Mouse (Mus musculus) liver, embryonic 13.5 days (tissue): ENCODE data around the gene Ahcyl2. TPM values are rescaled to one million over a fixed set of nuclear protein-coding genes. Genes with fewer than 3 reads are reported as not detected.

ENCODE experiments used
- ATAC-seq: fragments of 200-750 bp; cut with Nextera tagmentation; 2 replicates; pipeline ENCODE4 v1.8.0; 2017; ENCODE audit warnings: low read depth, mild to moderate bottlenecking, moderate number of reproducible peaks, moderate library complexity
- DNase-seq: peaks from one replicate; pipeline ENCODE4 v3.0.0; 2022
- H3K27ac ChIP-seq: fragments of 300-500 bp; sonication (generic); 2 replicates; pipeline ENCODE4 v1.5.1; 2015; ENCODE audit warnings: moderate library complexity, mild to moderate bottlenecking, inconsistent platforms
- H3K27me3 ChIP-seq: fragments of 300-500 bp; sonication (generic); 2 replicates; pipeline ENCODE4 v1.6.1; 2015; ENCODE audit warnings: mild to moderate bottlenecking, inconsistent platforms
- H3K36me3 ChIP-seq: fragments of 300-500 bp; sonication (generic); 2 replicates; pipeline ENCODE4 v1.6.1; 2015; ENCODE audit warnings: mild to moderate bottlenecking, inconsistent platforms
- H3K4me1 ChIP-seq: fragments of 300-500 bp; sonication (generic); replicated peaks from 2 replicates; pipeline ENCODE4 v1.6.1; 2015; ENCODE audit warnings: inconsistent platforms
- H3K4me2 ChIP-seq: fragments of 300-500 bp; sonication (generic); 2 replicates; pipeline ENCODE4 v1.6.1; 2015; ENCODE audit warnings: inconsistent platforms, mild to moderate bottlenecking, moderate library complexity
- H3K4me3 ChIP-seq: fragments of 300-500 bp; sonication (generic); replicated peaks from 2 replicates; pipeline ENCODE4 v1.5.1; 2015; ENCODE audit warnings: mild to moderate bottlenecking, inconsistent platforms
- H3K9ac ChIP-seq: fragments of 300-500 bp; sonication (generic); 2 replicates; pipeline ENCODE4 v1.6.1; 2015; ENCODE audit warnings: mild to moderate bottlenecking, inconsistent platforms
- H3K9me3 ChIP-seq: fragments of 300-500 bp; sonication (generic); replicated peaks from 2 replicates; pipeline ENCODE4 v1.6.1; 2016; ENCODE audit warnings: inconsistent platforms
- WGBS: fragments of 180-500 bp; shearing (Covaris S2); methylation state at CpG from one replicate; pipeline ENCODE4 v1.1.7; 2015; ENCODE audit not compliant: insufficient replicate concordance; 5-methylcytosine and 5-hydroxymethylcytosine counted together
- polyA plus RNA-seq: library from polyadenylated mRNA; unstranded; fragments of >200 nt; fragmentation: Nextera tagmentation; extraction: Ambion mirVana; gene quantifications from 2 replicates; pipeline ENCODE4 v1.2.1, GENCODE M21; 2015

The Ahcyl2 gene
- polyA plus RNA-seq, 1 experiment from 2014 or later = 4.1 TPM

DNA sequence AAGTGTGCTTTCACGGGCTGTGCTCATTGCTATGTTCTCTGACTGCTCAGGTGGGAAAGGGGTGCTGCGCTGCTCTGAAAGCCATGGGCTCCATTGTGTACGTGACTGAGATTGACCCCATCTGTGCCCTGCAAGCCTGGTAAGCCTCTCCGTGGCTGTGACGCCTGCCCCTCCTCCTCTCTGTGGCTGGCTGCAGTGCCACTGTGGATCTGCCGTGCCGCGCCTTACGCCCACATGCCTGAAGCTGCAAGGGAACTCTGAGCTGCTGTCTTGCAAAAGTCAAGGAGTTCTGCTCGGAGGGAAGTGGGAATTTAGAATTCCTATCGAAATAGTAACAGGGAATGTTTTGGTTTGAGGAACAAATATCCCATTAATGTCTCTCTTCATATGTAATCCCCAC, 123.3 kb downstream of the Ahcyl2 start:
- DNase-seq (no peak), ATAC-seq (no peak)
- H3K36me3 ChIP-seq = peaks cover 2% of the 10 kb centered on the region; the same call in 1 of the 2 replicates
- no peak overlapping the region for H3K9ac ChIP-seq
- no peak overlapping the region for H3K4me2 ChIP-seq
- no peak overlapping the region for H3K4me3 ChIP-seq
- 79% methylated on average over 11 of the region's 11 CpGs for WGBS
- no peak overlapping the region for H3K27ac ChIP-seq
- H3K9me3 ChIP-seq = no peaks in the 10 kb centered on the region
- no peaks in the 10 kb centered on the region for H3K27me3 ChIP-seq
- no peaks in the 10 kb centered on the region for H3K4me1 ChIP-seq

DNA sequence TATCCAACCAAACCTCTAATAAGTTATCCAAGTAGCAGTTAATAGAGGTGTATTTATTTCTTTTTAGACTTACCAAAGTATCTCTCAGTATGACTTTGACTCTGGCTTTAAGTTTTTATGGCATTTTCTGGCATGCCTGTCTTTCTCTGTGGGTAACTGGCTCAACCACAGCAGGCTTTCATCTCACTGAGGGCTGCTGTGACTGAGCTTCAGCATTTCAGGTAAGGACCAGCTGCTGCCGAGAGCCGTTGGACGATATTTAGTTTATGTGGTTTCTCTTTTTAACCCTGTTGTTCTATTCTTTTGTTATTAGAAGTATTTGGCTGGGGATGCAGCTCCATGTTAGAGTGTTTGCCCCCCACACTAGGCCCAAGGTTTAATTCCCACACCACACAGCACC, 129.2 kb downstream of the Ahcyl2 start:
- no peak for ATAC-seq
- 90% methylated on average over 3 of the region's 3 CpGs for WGBS
- Histone ChIP-seq H3K27me3 (no peaks in the 10 kb centered on the region), H3K4me3 (no peak overlapping the region), H3K4me2 (no peak overlapping the region), H3K27ac (no peak overlapping the region), H3K4me1 (peaks cover 6% of the 10 kb centered on the region; the same call in 1 of the 2 replicates), H3K36me3 (peaks cover 4% of the 10 kb centered on the region; the same call in 1 of the 2 replicates), H3K9ac (no peak overlapping the region), H3K9me3 (no peaks in the 10 kb centered on the region)
- DNase-seq = no peak

DNA sequence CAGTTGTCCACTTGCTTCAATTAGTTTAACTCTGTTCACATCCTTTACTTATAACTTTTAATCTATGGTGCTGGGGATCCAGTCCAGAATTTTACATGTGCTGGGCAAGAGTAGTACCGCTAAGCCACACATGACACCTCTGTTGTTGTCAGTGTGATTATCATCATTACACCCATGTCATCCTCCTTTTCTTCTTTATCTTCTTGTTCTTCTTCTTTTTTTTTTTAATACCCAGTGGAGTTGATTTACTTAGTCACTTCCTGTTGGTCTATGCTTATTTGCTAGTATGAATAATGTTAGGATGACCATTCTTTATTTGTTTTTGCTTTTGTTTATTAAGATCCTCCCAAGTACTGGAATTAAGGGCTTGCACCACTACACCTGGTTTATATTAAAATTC, 133.6 kb downstream of the Ahcyl2 start:
- H3K4me2 ChIP-seq = no peak overlapping the region
- DNase-seq (no peak), ATAC-seq (no peak)
- H3K27ac ChIP-seq = no peak overlapping the region
- no peaks in the 10 kb centered on the region for H3K27me3 ChIP-seq
- H3K9ac ChIP-seq = no peak overlapping the region
- peaks cover 1% of the 10 kb centered on the region; the same call in 1 of the 2 replicates for H3K36me3 ChIP-seq
- peaks cover 6% of the 10 kb centered on the region; the same call in 1 of the 2 replicates for H3K4me1 ChIP-seq
- no peaks in the 10 kb centered on the region for H3K9me3 ChIP-seq
- no peak overlapping the region for H3K4me3 ChIP-seq
- 98% methylated on average over 1 of the region's 1 CpGs for WGBS

DNA sequence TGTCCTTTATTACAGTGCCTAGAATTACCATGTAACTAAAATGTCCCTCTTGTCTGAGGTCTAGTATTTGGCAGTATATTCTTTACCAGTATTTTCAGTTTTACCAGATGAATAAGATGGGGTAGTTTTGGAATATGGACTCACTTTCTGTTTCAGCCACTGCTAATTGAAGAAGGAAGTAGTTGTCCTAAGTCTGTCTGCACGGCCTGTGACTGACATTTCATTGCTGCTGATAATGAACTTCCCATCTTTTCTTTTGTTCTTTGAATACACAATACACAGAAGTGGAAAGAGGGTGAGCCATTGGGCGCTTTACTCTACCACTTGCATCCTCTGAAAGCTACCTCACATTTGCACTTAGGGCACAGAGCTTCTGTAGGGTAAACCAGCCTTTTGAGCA, 134.4 kb downstream of the Ahcyl2 start:
- Histone ChIP-seq H3K4me3 (no peak overlapping the region), H3K27me3 (no peaks in the 10 kb centered on the region), H3K9me3 (no peaks in the 10 kb centered on the region), H3K27ac (no peak overlapping the region), H3K4me2 (no peak overlapping the region), H3K36me3 (no peaks in the 10 kb centered on the region), H3K4me1 (peaks cover 6% of the 10 kb centered on the region; the same call in 1 of the 2 replicates), H3K9ac (no peak overlapping the region)
- 47% methylated on average over 2 of the region's 2 CpGs for WGBS
- ATAC-seq = no peak
- DNase-seq = no peak

DNA sequence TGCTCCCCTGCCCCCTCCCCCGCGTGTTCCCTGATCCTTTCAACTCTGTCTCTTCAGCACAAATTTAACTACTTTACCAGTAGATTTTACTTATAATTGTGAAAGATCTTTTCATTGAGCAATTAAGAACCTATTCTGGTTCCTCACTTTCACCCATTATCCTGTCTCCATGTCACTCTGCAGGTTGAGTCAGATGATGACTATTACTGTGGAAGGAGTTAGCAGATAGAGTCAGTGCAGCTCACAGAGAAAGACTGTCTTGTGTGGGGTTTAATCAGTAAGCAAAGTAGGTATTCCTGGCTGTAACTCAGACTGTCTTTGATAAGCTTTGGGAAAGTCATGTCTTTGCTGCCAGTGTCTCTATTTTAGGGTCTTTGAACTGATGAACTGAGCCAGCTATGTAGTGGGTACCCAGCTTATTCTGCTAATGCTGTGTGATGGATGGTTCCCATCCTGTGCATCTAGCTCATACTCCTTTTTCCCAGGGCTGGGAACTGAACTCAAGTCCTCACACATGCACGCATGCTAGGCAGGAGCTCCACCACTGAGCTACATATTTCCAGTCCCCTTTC, 135.6 kb downstream of the Ahcyl2 start:
- Histone ChIP-seq H3K4me2 (no peak overlapping the region), H3K9ac (no peak overlapping the region), H3K4me1 (peaks cover 6% of the 10 kb centered on the region; the same call in 1 of the 2 replicates), H3K27ac (no peak overlapping the region), H3K36me3 (no peaks in the 10 kb centered on the region), H3K27me3 (no peaks in the 10 kb centered on the region), H3K4me3 (no peak overlapping the region), H3K9me3 (no peaks in the 10 kb centered on the region)
- ATAC-seq (no peak), DNase-seq (no peak)
- WGBS = 76% methylated on average over 3 of the region's 3 CpGs

DNA sequence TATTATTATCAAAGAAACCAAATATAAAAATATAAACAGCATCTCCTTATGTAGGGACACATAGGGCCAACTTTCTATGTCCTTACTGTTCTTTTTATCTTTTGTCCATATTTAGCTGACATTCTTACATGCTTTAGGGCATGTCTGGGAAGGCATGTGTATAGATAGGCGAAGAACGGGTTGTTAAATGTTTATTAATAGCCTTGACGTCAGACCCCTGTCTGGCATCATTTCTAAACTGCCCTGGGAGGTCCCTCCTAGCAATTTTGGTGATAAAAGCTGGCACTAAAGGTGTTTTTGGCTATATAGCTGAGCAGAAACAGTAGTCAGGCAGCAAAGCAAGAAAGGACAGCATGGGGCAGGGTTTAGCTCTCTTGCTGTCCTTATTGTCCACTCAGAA, 136.5 kb downstream of the Ahcyl2 start:
- Histone ChIP-seq H3K36me3 (no peaks in the 10 kb centered on the region), H3K4me1 (peaks cover 6% of the 10 kb centered on the region; the same call in 1 of the 2 replicates), H3K9me3 (no peaks in the 10 kb centered on the region), H3K27me3 (no peaks in the 10 kb centered on the region), H3K27ac (no peak overlapping the region), H3K4me3 (no peak overlapping the region), H3K9ac (no peak overlapping the region), H3K4me2 (no peak overlapping the region)
- 70% methylated on average over 3 of the region's 3 CpGs for WGBS
- DNase-seq = no peak
- ATAC-seq = no peak

DNA sequence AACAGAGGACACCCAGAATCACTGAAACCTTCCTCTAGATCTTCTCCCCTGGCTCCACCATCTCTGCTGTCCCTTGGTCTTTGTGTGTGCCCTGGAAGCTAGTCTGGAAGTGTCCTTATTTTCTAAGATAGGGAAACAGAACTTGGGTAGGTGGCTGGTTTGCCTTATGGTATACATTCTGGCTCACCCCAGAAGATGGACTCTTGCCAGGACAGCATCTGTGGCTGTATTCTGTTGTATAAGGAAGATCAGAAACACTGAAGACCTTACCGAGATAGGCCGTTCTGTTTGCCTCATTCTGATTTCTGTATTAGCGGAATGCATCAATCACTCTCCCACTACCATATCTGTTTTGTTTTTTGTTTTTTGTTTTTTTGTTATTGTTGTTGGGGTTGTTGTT, 142.8 kb downstream of the Ahcyl2 start:
- ATAC-seq (no peak), DNase-seq (no peak)
- no peak overlapping the region for H3K4me2 ChIP-seq
- no peaks in the 10 kb centered on the region for H3K4me1 ChIP-seq
- WGBS = 80% methylated on average over 3 of the region's 3 CpGs
- no peaks in the 10 kb centered on the region for H3K9me3 ChIP-seq
- peaks cover 18% of the 10 kb centered on the region for H3K27me3 ChIP-seq
- no peak overlapping the region for H3K9ac ChIP-seq
- H3K36me3 ChIP-seq = no peaks in the 10 kb centered on the region
- no peak overlapping the region for H3K27ac ChIP-seq
- no peak overlapping the region for H3K4me3 ChIP-seq

DNA sequence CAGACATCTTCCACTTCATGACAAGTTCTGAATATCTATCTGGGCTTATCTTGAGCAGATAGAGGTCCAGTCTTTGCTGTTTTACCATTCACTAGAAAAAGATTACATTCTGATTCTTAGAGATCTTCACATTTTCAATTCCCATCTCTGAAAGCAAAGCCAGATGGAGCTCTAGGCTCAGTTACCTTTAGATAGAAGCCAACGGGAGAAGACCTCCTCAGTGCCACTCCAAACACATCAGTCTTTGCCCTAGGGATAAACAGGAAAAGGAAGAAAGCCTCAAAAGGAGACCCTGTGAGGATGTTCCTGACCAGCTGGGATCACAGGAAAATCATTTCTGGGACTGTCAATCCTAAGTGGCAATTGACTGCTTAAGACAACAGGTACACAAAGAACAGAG, 145.9 kb downstream of the Ahcyl2 start:
- Histone ChIP-seq H3K36me3 (no peaks in the 10 kb centered on the region), H3K9ac (no peak overlapping the region), H3K4me3 (no peak overlapping the region), H3K4me1 (peaks cover 20% of the 10 kb centered on the region), H3K9me3 (no peaks in the 10 kb centered on the region), H3K27ac (no peak overlapping the region), H3K27me3 (peaks cover 46% of the 10 kb centered on the region), H3K4me2 (no peak overlapping the region)
- DNase-seq = no peak
- ATAC-seq = no peak
- WGBS = 16% methylated on average over 1 of the region's 1 CpGs

DNA sequence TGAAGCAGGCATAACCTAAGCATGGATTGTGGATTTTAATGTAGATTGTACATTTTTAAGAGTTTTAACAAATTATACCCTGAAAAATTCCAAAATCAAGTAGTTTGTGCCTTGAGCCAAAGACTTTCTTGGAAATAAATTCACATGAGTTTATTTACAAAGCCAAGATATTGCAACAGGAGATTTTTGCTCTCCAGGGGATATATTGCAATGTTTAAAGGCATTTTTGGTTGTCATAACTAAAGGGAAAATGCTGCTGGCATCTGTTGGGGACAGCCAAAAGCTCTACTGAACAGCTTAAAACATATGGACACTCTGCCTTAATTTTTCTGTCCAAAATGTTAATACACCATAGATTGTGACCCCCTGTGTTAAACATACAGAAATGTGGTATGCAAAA, 146.3 kb downstream of the Ahcyl2 start:
- DNase-seq = no peak
- no peak for ATAC-seq
- Histone ChIP-seq H3K4me2 (no peak overlapping the region), H3K9ac (no peak overlapping the region), H3K36me3 (no peaks in the 10 kb centered on the region), H3K27ac (no peak overlapping the region), H3K9me3 (no peaks in the 10 kb centered on the region), H3K4me3 (no peak overlapping the region), H3K4me1 (peaks cover 20% of the 10 kb centered on the region), H3K27me3 (peaks cover 51% of the 10 kb centered on the region)

DNA sequence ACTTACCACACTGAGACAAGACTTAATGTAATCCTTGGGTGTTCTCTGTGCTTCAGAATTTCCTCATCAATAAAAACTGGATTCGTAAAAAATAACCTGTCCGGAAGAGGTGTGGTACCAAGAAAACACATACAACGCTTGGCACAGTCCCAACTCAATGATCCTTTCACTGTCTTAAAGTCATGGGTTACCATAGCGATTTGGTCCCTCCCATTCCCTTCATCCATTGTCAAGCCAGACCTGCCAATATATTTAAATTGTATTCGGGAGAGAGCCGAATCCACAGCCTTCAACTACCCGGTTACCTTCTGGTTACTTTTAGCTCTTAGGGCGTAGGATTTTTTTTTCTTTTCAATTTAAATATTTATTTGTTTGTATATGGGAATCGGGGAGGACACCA, 148.0 kb downstream of the Ahcyl2 start:
- H3K27me3 ChIP-seq = peaks cover 57% of the 10 kb centered on the region
- no peaks in the 10 kb centered on the region for H3K9me3 ChIP-seq
- H3K36me3 ChIP-seq = no peaks in the 10 kb centered on the region
- DNase-seq (no peak), ATAC-seq (no peak)
- 0 out of 2 replicates have a peak overlapping the region, but pooled peaks have one; percentile 67 for H3K9ac ChIP-seq
- H3K27ac ChIP-seq = no peak overlapping the region
- peak overlapping the region; percentile 81; the same call in 1 of the 2 replicates for H3K4me3 ChIP-seq
- 42% methylated on average over 9 of the region's 9 CpGs for WGBS
- peaks cover 20% of the 10 kb centered on the region for H3K4me1 ChIP-seq
- H3K4me2 ChIP-seq = peak overlapping the region; percentile 98

DNA sequence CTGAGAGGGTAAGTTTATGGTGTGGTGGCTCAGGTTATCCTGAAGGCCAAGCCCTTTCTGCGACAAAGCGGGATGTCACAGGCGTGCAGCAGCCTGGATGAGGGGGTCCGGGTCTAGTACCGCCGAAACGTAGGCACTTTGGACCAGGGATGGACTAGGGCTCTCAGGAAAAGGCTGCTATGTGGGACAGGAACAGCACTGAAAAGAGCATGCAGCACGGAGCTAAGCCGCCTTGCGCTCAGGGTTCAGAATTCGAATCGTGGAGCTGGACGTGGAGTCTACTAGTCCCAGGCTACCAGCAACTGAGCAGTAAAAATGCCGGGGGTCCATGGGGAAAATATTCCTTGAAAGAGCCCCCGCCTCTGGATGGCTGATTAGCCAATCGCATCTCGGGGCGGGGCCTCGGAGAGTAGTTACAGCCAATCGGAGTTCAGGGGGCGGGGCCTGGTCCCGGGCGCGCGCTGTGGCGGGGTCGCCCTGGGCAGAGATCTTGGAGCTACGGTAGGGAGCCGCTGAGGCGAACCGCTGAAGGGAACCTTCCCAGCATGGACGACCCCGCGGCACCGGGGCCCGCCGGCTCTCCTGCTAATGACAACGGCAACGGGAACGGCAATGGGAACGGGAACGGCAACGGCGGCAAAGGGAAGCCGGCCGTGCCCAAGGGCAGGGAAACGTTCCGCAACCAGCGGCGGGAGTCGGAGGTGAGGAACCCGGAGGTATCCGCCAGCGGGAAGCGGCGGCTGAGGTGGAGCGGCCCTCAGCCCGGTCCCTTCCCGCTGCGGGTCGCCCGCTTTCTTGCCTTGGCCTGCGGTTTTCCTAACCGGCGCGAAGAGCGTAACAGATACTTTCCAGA, 148.9 kb downstream of the Ahcyl2 start, which contains the start of gene Strip2:
Gene Strip2 (plus strand): TSS at position 483 of the 853 bp plus-strand sequence.
- H3K4me2 ChIP-seq = peak within 1 kb of the TSS; percentile 98
- peaks cover 20% of the 10 kb centered on the region for H3K4me1 ChIP-seq
- ATAC-seq (peak; percentile 98), DNase-seq (peak; percentile 90)
- H3K9me3 ChIP-seq = no peaks in the 10 kb centered on the region
- H3K27me3 ChIP-seq = peaks cover 57% of the 10 kb centered on the region
- peak within 1 kb of the TSS; percentile 80 for H3K9ac ChIP-seq
- under 1% methylated on average over 67 of the region's 67 CpGs for WGBS
- no peaks in the 10 kb centered on the region for H3K36me3 ChIP-seq
- H3K4me3 ChIP-seq = peak within 1 kb of the TSS; percentile 81
- no peak within 1 kb of the TSS for H3K27ac ChIP-seq
